Mouse (Mus musculus) embryo, embryonic 11.5 days (tissue): ENCODE results near the gene Eps8.
"Not testable (repeated sequence)": the region's sequence is repeated elsewhere in the genome, so short reads cannot be mapped to it uniquely, and the experiment has no call there.

ENCODE experiments used
- DNase-seq: peaks from one replicate; pipeline ENCODE4 v3.0.0-alpha.2; 2012; ENCODE audit warnings: low read depth, low spot score

The Eps8 gene

DNA sequence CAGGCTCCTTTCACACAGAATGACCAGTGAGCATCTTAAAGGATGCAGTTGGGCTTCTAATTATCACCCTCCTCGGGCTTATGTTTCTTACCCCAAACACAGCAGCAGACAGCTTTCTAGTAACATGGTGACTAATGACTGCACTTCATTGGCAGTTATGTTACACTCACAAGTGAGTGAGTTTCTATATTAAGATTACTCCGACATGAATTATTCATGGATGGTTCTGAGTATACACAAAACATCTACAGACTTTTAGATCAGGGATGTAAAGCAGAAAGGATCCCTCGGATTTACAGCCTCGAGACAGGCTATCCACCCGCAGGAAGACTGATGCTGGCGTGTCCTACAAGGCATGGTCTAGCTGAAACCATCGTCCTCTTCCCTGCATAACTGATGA lies 171.8 kb downstream of the Eps8 start:
- DNase-seq: no peak

DNA sequence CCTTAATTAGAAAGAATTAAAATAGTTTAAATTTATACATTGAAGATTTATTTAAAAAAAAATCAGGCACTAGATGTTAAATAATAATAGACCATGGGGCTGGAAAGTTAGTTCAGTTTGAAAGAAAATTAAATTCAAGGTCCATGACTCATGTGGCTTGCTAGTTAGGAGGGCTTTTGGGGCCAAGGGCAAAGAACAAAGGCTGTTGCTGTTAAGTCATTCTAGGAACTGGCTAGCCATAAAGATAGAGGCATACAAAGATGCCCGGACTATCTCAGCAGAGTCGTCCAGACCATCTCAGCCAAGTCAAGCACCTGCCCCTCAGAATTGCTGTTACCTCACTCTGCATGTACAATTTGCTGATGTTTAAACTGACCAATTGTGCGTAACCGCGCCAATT lies 179.0 kb downstream of the Eps8 start:
- not testable (repeated sequence) for DNase-seq

DNA sequence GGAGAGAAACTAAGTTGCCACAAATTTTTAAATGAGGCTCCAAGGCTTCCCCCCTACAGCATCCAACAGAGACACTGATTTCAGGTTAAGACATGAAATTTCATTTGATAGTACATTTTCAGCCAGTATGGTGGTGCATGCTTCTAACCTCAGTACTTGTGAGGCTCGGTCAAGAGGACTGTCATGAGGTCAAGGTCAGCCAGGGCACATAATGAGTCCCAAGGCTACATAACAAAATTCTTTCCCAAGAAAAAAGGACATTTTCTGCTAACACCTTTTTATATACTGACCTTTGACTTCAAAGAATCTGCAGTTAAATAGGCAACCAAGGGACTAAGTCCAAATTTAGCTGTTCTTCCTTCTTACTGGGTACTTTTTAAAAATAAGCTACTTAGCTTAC lies 181.2 kb downstream of the Eps8 start:
- DNase-seq: no peak

DNA sequence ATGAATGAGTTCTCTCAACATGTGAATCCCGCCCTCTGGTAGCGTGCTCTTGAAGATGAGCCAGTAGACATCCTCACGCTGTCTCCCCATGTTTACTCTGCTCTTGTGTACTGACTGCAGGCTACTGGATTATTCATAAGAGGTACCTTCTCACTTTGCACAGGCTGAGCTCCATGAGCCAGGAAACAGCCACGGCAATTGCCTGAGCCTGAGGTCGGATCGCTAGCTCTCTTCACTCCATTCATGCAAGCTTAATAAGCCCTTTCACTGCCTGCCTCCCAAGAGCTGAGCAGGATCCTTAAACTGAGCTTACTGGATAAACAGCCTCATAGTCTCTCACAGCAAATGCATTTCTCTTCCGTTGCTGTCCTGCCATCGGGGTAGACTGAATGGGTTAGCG lies 182.5 kb downstream of the Eps8 start:
- no peak for DNase-seq

DNA sequence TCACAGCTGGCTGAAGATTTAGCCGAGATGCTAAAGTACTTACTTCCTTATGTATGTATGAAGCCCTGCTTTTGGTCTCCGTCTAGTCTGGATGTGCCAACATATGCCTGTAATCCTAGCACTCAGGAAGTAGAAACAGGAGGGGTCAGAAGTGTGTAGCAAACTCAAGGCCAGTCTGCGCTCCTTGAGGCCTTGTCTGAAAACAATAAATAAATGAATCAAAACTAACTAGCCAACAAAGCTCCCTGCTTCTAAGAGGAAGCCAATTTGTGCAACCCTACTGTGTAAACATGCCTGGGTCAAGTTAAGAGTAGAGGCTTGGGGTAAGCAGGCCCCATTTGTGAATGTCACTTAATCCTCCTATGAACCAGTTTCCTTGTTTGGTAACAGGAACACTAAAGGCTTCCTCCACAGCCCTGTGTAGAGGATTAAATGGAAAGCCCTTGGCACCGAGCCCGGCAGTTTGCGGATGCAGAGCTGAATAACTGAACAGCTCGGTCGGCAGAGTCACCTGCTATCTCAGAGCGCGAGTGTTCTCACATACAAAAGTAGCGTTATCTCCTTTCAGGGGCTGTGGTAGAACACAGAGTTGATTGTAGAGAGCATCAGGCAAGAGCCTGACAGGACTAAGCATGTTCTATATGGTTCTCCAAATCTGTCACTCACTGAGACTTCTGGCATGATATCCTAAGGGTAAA lies 183.6 kb downstream of the Eps8 start:
- DNase-seq: peak; percentile 20

DNA sequence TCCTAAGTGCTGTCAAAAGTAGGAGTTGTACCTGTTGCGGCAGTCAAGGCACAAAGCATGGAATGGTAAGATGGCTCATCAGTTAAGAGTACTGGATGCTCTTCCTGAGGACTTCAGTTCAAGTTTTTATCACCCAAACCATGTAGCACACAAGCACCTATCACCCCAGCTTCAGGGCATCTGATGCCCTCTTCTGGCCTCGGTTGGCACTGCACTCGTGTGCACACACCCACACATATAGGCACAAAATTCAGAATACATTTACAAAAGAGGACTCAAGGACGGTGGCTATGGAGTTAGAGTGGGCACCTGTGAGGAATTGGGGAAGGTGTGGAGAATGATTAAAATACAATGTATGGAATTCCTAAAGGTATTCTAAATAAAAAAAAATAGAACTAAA lies 185.1 kb downstream of the Eps8 start:
- DNase-seq: no peak

DNA sequence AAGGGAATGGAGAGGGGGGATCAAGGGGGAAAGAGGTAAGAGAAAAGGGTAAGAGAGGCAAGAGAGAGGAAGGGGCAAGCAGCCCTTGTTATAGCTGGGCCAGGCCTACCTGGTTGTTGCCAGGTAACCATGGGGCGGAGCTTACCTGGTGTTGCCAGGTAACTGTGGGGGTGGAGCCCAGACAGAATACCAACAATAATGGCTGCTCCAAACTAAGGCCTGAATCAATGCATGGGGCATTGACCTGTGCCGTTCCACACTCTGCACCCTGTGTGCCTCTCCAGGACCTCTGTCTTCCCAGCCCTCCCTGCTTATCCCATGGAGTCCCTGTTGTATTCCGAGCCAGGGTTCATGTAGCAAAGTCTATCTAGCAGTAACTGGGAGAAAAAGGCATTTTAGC lies 187.0 kb downstream of the Eps8 start:
- no peak for DNase-seq

DNA sequence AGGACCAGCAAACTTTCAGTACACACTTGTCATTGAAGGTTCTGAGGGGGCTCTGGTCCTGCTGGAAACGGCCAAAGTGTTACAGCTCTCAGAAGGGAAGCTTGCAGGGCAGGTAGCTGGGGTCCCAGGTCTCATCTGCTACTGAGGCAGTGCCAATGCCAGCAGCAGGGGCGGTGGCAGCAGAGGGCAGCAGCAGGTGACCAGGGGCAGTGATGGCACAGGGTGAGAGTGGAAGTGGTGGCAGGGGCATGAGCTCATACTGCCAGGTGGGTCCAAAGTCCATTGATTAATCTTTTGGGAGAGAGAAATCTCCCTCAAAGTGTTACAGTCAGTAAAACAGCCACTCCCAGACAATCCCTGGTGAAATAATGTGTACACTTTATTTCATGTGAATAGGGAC lies 188.4 kb downstream of the Eps8 start:
- no peak for DNase-seq

DNA sequence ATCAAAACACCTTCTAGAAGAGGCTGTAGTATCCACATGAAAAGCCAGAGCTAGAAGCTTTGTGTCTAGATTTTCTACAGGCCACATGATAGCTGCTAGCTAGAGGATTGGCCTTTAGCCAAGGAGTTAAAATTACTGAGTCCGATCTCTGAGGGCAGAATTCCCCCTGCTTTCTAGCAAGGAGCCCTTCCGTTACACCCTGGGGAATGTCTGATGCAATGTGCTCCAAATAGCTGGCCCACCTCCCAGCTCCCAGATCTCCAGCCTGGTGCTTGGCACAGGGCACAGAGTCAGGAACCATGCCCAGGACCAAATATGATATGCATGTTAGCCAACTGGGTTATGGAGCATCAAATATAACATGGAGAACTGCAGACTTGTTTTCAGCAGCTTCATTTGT lies 189.4 kb downstream of the Eps8 start:
- DNase-seq: no peak

DNA sequence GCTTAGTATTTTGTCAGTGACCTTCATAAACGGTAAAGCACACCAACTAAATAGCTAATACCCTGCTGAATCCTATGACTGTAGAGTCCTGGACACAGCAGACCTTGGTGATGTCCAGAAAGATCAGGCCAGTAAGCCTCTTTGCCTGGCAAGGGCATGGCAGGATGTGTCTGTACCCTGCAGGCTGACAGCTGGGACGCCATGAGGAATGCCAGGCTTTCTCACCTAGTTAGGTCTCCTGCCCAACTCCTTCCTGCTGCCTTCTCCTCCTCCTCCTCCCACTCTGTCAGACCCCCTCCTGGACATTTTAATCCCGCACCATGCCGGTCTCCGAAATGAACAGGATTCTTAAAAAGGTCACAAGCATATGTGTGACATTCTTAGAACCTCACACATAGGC lies 190.9 kb downstream of the Eps8 start:
- no peak for DNase-seq

DNA sequence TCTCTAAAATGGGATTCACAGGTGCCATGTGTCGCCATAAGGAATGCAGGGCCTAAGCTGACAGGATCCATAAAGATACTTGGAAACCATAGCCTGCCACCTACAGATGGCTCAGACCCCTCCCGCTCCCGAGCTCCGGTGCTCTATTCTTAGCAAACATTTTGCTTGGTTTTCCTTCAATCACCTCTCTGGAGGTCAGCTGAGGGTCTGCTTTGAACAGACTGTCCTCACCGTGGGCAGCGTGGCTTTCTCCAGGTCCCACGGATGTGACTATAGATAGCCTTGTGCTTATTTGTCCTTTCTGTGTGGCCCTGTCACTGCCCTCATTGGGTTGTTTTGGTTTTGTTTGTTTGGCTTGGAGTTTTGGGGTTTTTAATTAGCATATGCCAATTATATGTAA lies 196.5 kb downstream of the Eps8 start:
- no peak for DNase-seq

DNA sequence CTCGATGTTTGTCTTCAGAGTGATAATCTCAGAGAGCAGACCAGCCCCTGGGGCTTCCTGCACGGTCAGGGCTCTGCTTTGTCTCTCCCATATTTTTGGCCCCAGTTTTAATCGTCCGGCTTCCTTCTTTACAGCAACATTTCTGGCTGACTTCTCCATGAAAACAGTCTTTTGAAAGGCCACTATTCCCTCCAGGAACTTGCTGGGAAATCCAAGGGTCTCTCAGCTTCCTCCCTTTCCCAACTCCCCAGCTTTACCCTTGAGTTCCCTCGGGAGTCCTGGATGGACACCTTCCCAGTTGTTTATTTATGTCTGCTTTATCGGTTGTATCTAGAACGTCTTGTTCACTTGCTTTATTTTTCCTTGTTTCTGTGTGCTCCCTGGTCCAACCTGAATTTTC lies 197.5 kb downstream of the Eps8 start:
- DNase-seq: no peak

DNA sequence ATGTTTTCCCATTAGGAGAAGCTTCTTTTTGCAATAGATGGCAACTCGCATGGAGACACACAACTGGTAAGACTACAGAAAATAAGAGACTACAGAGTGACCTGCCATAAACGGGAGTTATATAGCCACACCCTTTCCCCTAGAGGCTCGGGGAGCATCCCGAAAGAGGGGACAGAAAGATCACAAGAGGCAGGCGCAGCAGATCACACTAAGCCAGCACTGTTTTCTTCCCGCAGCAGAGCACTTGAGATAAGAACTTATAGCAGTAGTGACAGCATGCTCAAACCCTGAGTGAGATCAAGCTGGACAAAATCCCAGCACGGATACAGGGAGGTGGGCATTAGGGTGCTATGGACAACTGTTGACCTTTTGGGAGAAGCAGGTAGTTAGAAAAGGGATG lies 198.6 kb downstream of the Eps8 start:
- no peak for DNase-seq

DNA sequence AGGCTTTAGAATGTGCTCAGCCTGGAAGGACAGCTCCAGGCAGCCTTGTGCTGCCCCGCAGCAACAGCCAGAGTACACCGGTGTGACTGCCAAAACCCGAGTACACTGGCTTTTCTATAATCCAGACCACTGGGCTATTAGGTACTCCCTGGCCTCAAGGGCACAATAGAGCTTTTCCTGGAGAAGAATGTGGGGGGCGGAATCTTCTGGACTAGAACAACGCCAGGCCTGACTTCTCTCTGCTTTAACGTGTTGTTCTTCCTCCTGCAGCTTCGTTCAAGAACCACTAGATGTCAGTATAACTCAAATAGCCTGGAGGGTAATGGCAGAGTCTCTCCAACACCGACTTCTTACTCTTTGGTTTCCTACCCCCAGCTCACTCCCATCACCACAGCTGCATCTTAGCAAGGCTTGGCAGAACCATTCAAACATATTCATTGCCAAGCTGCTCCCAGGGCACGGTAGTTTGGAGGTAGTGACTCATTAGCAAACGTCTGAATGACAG lies 199.1 kb downstream of the Eps8 start:
- DNase-seq: peak; percentile 42

DNA sequence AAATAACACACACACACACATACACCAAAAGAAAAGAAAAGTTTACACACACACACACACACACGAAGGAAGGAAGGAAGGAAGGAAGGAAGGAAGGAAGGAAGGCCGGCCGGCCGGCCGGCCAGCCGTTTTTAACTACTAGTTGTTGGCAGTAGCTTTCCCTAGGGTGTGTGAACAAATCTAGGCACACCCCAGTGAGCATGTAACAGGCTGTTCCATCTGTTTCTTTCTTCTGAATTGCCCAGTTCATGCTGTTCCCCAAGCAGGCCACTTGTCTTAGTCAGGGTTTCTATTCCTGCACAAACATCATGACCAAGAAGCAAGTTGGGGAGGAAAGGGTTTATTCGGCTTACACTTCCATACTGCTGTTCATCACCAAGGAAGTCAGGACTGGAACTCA lies 208.6 kb downstream of the Eps8 start:
- not testable (repeated sequence) for DNase-seq

DNA sequence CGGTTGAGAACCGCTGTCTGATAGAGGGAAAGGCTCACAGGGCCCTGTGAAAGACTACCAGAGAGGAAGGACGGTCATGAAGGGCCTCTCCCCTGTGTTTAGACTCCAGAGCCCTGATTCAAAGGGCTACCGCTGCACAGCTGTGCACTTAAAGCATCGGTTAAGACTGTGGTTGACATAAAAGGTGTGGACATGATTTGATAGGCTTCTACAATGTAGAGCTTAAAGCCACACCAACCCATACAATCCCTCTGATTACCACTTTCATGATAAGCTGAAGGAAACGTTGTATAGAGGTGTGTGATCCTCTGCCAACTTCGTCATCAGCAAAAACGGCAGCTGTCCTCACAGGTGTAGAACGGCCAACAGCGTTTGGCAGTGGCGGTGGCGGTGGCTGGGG lies 211.6 kb downstream of the Eps8 start:
- no peak for DNase-seq

DNA sequence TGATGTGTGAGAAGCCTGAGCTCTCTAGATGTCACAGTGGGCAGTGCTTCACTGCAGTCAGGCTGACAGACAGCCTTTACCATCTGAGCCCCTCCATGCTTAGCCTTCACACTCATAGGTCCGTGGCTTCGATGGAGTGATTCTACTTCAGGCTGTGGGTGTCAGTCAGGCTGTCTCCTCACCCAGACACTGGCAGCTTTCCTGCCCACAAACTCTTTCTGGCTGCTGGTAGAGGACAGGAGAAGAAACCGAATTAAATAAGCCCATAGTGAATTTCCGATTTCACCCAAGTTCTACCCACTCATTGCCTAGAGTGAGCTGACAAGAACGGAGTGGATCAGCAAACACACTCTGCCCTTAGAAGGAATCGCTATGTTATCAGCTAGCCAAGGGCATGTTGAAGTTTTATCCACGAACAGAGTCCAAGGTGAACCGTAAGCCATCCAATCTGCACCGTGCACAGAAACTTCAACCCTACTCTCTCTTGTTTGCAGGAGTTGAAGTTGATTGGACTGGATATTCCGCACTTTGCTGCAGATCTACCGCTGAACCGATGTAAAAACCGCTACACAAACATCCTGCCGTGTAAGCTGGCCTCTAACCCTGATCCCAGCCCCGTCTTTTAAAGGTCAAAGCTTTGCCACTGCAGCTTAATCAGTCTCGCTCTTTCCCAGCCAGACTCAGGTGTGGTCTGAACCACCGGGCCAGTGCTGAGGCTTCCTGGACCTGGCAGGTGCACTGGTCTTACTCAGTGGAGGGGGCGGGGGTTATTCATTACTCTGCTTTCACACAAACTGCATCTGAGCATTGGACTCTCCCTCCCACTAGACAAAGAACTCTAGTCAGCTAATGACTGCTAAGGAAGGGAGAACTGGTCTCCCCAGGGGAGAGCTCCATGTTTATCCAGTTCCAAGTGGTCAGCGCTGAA lies 213.9 kb downstream of the Eps8 start:
- no peak for DNase-seq

DNA sequence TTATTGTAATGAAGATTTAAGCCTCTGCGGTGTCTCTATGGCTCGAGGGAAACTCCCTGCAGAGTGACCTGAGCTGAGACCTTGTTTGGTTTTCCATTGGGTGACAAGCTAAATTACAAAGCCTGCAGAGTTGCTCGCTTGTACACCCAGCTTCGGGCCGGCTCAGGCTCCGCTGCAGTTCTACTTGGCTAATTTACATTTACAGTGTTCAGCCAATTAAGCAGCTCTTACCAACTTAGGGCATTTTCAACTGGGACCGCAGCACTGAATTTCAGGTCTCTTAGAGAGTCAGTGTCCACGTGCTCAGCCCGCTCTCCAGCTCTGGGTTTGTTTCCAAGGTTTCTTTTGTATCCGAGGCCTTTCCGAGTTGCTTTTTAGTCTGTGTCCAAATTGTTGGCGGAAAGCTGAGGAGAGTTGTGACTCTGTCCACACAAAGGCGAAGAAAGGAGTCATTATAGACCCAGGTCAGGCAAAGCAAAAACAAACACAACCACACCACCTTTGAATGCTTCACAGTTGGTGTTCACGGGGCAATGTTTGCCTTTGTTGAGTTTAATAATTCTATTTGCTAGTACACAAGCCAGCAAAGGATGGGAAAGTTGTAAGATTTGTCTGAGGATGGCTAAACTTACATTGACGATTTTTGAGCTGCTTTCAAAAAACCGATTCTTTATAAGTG lies 216.6 kb downstream of the Eps8 start:
- no peak for DNase-seq

DNA sequence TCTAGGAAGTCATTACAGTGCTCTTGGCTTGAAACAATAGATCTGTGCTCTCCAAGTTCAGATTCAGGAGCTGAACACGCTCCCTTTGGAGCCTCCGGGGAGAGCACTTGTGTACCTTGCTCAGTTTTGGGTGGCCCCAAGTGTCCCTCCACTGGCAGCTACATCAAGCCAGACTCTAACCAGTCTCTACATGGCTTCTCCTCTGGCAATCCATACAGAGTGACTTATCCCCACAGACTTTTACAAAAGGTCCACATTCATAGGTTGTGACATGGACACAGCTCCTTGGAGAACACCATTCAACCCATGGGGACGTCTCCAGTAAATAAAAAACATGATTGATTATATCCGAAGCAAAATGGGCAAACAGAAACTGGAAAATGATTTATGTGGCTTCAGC lies 217.2 kb downstream of the Eps8 start:
- no peak for DNase-seq

DNA sequence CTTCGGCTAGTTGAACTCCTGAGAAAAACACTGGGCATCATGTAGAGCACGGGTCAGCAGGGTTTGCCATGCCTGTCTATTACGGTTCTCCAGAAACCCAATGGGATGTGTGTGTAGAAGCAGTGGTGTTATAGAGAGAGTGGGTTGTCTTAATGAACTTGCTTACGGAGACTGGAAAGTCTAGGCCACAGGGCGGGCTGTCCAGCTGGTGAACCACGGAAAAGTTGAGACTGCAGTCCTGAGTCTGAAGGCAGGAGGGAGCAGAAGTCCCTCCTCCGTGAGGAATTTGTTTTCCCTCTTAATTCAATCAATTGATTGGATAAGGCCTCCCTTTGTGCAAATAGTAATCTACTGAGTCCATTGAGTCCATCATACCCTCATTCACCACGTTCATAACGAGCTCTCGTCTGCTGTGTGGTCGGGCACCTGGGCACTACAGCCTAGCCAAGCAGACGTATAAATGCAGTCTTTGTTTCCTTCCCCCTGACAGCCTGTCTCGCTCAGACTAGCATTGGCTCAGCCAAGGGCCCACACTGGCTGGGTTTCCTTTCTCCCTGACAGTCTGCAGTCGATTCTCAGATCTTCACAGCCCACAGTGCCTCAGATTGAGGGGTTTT lies 221.0 kb downstream of the Eps8 start:
- no peak for DNase-seq
